Mouse (Mus musculus): ENCODE data around the gene Mecom. TPM values are rescaled to one million over a fixed set of nuclear protein-coding genes. Genes with fewer than 3 reads are reported as not detected.

Gene Mecom
- polyA plus RNA-seq, 1 experiment = 0.47 TPM

GRCm38 (mm10) chr3:30398911-30399310, 148.9 kb downstream of the Mecom start:
- DNase-seq (ENCODE audit: low read depth in 1 of 2, low spot score in 2 of 2) = no peak
- WGBS = 82% methylated on average over 7 of the region's 7 CpGs
- H3K27ac ChIP-seq (ENCODE audit: insufficient read depth, low read length) = no peak overlapping the region

DNA sequence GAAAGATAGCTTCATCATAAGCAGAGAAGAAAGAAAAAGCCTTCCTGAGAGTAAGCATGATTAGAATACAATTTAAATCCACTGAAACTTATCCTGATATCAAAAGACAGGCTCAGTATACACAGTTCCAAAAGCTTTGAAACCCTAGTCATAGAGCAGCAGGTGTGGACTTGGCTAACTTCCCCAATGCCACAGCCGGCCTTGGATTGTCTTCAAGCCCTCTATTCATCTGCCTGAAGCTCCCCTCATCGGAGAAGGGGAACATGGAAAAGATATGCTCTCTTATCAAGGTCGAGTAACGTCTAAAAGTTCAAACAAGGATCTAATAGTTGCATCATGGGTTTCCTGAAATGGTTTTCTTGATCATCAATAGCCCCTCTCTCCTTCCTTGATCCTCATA, 152.9 kb downstream of the Mecom start:
- WGBS = 80% methylated on average over 4 of the region's 4 CpGs
- H3K36me3 ChIP-seq (ENCODE audit: control insufficient read depth, insufficient read depth, low read length) = no peaks in the 10 kb centered on the region
- no peak for DNase-seq (ENCODE audit: low read depth in 1 of 2, low spot score in 2 of 2)
- H3K4me1 ChIP-seq (ENCODE audit: control insufficient read depth, insufficient read depth, insufficient read length) = no peaks in the 10 kb centered on the region
- no peaks in the 10 kb centered on the region for H3K27me3 ChIP-seq (ENCODE audit: control insufficient read depth, insufficient read depth, low read length)
- H3K4me3 ChIP-seq (ENCODE audit: extremely low read depth, insufficient read depth, insufficient read length) = no peak overlapping the region
- no peak overlapping the region for H3K27ac ChIP-seq (ENCODE audit: insufficient read depth, low read length)
- no peak for TF ChIP-seq CTCF (IDR thresholded peaks at IDR 0.05; ENCODE audit: extremely low read depth, insufficient read depth, insufficient read length, insufficient replicate concordance)
- no peak for TF ChIP-seq POLR2A (IDR thresholded peaks at IDR 0.05; ENCODE audit: low read depth, low read length)

More at GRCm38 (mm10) chr3:30398911-30399310, 148.9 kb downstream of the Mecom start:
- H3K4me3 ChIP-seq (ENCODE audit: extremely low read depth, insufficient read depth, insufficient read length) = no peak overlapping the region
- TF ChIP-seq POLR2A (IDR thresholded peaks at IDR 0.05; ENCODE audit: low read depth, low read length) (no peak), CTCF (IDR thresholded peaks at IDR 0.05; ENCODE audit: extremely low read depth, insufficient read depth, insufficient read length, insufficient replicate concordance) (no peak)
- H3K27me3 ChIP-seq (ENCODE audit: control insufficient read depth, insufficient read depth, low read length) = no peaks in the 10 kb centered on the region
- H3K36me3 ChIP-seq (ENCODE audit: control insufficient read depth, insufficient read depth, low read length) = no peaks in the 10 kb centered on the region
- no peaks in the 10 kb centered on the region for H3K4me1 ChIP-seq (ENCODE audit: control insufficient read depth, insufficient read depth, insufficient read length)

GRCm38 (mm10) chr3:30392662-30393061, 155.1 kb downstream of the Mecom start:
- TF ChIP-seq POLR2A (IDR thresholded peaks at IDR 0.05; ENCODE audit: low read depth, low read length) = no peak
- TF ChIP-seq CTCF (IDR thresholded peaks at IDR 0.05; ENCODE audit: extremely low read depth, insufficient read depth, insufficient read length, insufficient replicate concordance) = no peak
- Histone ChIP-seq H3K36me3 (ENCODE audit: control insufficient read depth, insufficient read depth, low read length) (no peaks in the 10 kb centered on the region), H3K4me3 (ENCODE audit: extremely low read depth, insufficient read depth, insufficient read length) (no peak overlapping the region), H3K27ac (ENCODE audit: insufficient read depth, low read length) (no peak overlapping the region), H3K27me3 (ENCODE audit: control insufficient read depth, insufficient read depth, low read length) (no peaks in the 10 kb centered on the region), H3K4me1 (ENCODE audit: control insufficient read depth, insufficient read depth, insufficient read length) (no peaks in the 10 kb centered on the region)
- DNase-seq (ENCODE audit: low read depth in 1 of 2, low spot score in 2 of 2) = no peak
- 89% methylated on average over 4 of the region's 4 CpGs for WGBS

DNA sequence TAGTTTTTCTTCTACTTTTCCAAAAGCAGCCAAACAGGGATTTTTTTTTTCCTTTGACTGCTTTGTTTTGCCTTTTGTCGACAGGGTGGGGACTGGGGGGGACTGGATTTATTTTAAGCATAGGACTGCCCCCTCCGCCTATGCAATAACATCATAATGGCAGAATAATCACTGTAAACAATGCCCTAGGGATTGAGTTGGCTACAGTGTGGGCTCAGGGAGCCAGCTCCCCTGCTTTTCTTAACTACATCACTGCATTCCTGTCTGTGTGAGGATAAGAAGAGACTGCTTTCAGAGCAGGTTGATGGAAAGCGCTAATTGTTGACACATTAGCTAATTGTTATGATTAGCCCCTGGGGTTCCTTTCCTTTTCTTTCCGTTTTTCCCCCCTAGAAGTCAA, 155.6 kb downstream of the Mecom start:
- no peaks in the 10 kb centered on the region for H3K4me1 ChIP-seq (ENCODE audit: control insufficient read depth, insufficient read depth, insufficient read length)
- DNase-seq (ENCODE audit: low read depth in 1 of 2, low spot score in 2 of 2) = no peak
- no peak for TF ChIP-seq POLR2A (IDR thresholded peaks at IDR 0.05; ENCODE audit: low read depth, low read length)
- TF ChIP-seq CTCF (IDR thresholded peaks at IDR 0.05; ENCODE audit: extremely low read depth, insufficient read depth, insufficient read length, insufficient replicate concordance) = no peak
- no peak overlapping the region for H3K4me3 ChIP-seq (ENCODE audit: extremely low read depth, insufficient read depth, insufficient read length)
- 73% methylated on average over 4 of the region's 4 CpGs for WGBS
- no peaks in the 10 kb centered on the region for H3K36me3 ChIP-seq (ENCODE audit: control insufficient read depth, insufficient read depth, low read length)
- no peaks in the 10 kb centered on the region for H3K27me3 ChIP-seq (ENCODE audit: control insufficient read depth, insufficient read depth, low read length)
- no peak overlapping the region for H3K27ac ChIP-seq (ENCODE audit: insufficient read depth, low read length)

- 75% methylated on average over 5 of the region's 5 CpGs for whole genome bisulfite sequencing
- Histone ChIP-seq H3K4me1 (ENCODE audit: control insufficient read depth, insufficient read depth, insufficient read length) (no peaks in the 10 kb centered on the region), H3K36me3 (ENCODE audit: control insufficient read depth, insufficient read depth, low read length) (no peaks in the 10 kb centered on the region), H3K27ac (ENCODE audit: insufficient read depth, low read length) (no peak overlapping the region), H3K4me3 (ENCODE audit: extremely low read depth, insufficient read depth, insufficient read length) (no peak overlapping the region), H3K27me3 (ENCODE audit: control insufficient read depth, insufficient read depth, low read length) (no peaks in the 10 kb centered on the region)
- no peak for TF ChIP-seq POLR2A (IDR thresholded peaks at IDR 0.05; ENCODE audit: low read depth, low read length)
- TF ChIP-seq CTCF (IDR thresholded peaks at IDR 0.05; ENCODE audit: extremely low read depth, insufficient read depth, insufficient read length, insufficient replicate concordance) = no peak
- no peak for DNase-seq (ENCODE audit: low read depth in 1 of 2, low spot score in 2 of 2)
Observed at GRCm38 (mm10) chr3:30390346-30390745, 157.5 kb downstream of the Mecom start.

DNA sequence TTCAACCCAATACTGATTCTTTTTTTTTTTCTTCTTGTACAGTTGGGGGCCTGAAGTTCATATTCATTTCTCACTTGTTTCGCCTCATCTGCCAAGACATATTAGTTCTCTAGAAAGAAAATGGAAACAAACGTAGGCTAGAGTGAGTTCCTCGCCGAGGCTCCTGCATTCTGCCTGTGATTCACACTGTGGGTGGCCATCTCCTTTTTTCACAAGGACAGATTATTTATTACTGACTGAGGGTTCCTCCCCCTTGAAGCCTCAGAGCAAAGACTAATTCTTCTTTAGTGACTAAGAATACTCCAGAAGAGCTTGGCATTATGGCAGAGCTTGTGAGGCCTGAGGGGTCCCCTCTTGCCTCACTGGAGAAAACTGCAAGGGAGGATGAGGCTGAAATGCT, 167.5 kb downstream of the Mecom start:
- Histone ChIP-seq H3K4me3 (ENCODE audit: extremely low read depth, insufficient read depth, insufficient read length) (no peak overlapping the region), H3K36me3 (ENCODE audit: control insufficient read depth, insufficient read depth, low read length) (no peaks in the 10 kb centered on the region), H3K27me3 (ENCODE audit: control insufficient read depth, insufficient read depth, low read length) (no peaks in the 10 kb centered on the region), H3K4me1 (ENCODE audit: control insufficient read depth, insufficient read depth, insufficient read length) (no peaks in the 10 kb centered on the region), H3K27ac (ENCODE audit: insufficient read depth, low read length) (no peak overlapping the region)
- no peak for DNase-seq (ENCODE audit: low read depth in 1 of 2, low spot score in 2 of 2)
- no peak for TF ChIP-seq POLR2A (IDR thresholded peaks at IDR 0.05; ENCODE audit: low read depth, low read length)
- TF ChIP-seq CTCF (IDR thresholded peaks at IDR 0.05; ENCODE audit: extremely low read depth, insufficient read depth, insufficient read length, insufficient replicate concordance) = no peak
- 87% methylated on average over 4 of the region's 4 CpGs for WGBS

DNA sequence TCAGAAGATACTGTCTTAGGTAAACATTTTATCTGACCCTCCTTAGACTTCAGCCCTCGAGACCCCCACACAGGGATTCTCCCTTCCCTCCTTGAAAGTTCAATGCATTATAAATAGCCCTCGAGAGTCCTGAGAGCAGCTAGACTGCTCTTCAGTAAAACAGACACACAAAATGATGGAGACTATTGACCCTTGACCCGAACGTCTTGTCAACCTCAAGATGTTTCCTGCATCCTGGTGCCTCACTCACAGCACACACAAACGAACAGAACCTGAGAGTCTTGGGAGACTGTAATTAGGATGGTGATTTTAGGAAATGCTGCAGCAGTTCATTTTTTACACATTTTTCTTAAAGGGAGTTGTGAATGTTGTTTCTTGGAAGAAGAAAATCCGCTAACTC, 168.5 kb downstream of the Mecom start:
- Histone ChIP-seq H3K27ac (ENCODE audit: insufficient read depth, low read length) (no peak overlapping the region), H3K4me3 (ENCODE audit: extremely low read depth, insufficient read depth, insufficient read length) (no peak overlapping the region), H3K36me3 (ENCODE audit: control insufficient read depth, insufficient read depth, low read length) (no peaks in the 10 kb centered on the region), H3K27me3 (ENCODE audit: control insufficient read depth, insufficient read depth, low read length) (no peaks in the 10 kb centered on the region), H3K4me1 (ENCODE audit: control insufficient read depth, insufficient read depth, insufficient read length) (no peaks in the 10 kb centered on the region)
- WGBS = 76% methylated on average over 6 of the region's 6 CpGs
- DNase-seq (ENCODE audit: low read depth in 1 of 2, low spot score in 2 of 2) = no peak
- TF ChIP-seq POLR2A (IDR thresholded peaks at IDR 0.05; ENCODE audit: low read depth, low read length) (no peak), CTCF (IDR thresholded peaks at IDR 0.05; ENCODE audit: extremely low read depth, insufficient read depth, insufficient read length, insufficient replicate concordance) (no peak)
